Mouse (Mus musculus): ENCODE results near the gene Cntfr. TPM values are rescaled to one million over a fixed set of nuclear protein-coding genes. Genes with fewer than 3 reads are reported as not detected.
"Not testable (repeated sequence)": the region's sequence is repeated elsewhere in the genome, so short reads cannot be mapped to it uniquely, and the experiment has no call there.

The Cntfr gene
- polyA plus RNA-seq (2017; shearing (Covaris generic)): not detected

DNA sequence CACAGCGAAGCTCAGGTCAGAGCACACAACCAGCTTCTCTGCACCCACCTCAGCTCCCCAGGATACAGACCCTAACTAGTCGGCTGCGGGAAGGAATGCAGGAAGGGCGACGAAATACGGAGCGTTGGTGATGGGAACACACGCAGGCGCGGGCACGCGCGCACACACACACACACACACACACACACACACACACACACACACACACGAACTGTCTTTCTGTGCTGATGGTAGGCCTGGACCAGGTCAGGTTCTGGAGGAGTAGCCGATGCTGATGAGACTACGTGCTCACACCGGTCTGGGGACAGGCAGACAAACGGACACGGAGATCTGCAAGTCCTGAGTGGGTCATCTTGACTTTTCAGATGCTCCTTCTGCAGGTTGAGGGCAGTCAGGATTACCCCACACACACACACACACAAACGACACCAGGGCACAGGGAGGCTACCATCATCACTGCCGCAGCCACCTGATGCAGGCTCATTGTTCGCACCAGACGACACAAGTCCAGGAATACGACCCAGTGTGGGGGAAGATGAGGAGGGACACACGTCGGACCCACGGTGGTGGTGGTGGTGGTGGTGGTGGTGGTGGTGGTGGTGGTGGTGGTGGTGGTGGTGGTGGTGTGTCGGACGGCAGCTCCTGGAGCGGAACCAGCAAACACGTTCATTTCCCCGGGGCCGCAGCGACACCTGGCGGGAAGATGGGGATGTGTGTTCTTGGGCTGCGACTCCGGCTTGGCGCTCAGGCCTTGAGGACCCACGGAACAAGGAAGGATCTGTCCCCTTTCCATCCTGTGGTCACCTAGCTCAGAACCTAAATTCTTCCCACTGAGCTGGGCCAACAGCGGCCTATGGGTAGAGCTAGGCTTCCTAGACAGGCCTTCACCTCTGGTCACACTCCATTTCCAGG, at the start of gene Cntfr:
Cntfr (minus strand) TSS at position 160 of the 912 bp plus-strand sequence.
- ATAC-seq: not testable (repeated sequence)

DNA sequence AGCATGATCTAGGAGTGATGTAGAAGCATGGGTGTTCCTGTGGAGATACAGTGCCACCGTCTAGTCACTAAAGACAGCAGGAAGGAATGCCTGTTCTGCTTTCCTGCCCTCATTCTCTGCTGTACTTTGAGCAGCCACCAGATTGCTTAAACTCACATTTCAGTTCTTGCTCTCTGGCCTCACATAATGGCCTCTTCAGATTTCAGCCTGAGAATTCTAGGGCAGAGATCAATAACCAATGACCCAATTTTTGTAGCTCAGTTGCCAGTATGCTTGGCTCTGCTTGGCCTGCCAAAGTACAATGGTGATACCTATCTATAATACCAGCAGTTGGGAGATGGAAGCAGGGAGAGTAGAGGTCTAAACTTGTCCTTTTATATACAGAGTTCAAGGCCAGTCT, 48.1 kb upstream of the Cntfr start:
- ATAC-seq: no peak

DNA sequence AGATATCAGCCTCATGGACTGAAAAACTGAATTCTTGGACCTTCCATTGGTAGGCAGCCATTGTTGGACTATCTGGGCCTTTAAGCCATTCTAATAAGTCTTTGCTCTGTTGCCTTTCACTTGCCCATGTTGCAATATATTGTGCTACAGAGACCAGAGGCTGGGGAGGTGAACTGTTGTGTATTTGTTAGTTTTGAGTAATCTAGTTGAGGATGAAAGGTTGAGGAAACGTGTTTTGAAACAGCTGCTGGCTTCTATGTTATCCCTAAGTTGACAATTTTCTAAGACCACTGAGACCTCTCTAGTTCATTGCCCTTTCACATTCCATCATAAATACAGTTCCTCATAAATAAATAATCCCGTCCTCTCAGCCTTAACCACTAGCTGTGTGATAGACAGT, 47.2 kb upstream of the Cntfr start:
- ATAC-seq: no peak

DNA sequence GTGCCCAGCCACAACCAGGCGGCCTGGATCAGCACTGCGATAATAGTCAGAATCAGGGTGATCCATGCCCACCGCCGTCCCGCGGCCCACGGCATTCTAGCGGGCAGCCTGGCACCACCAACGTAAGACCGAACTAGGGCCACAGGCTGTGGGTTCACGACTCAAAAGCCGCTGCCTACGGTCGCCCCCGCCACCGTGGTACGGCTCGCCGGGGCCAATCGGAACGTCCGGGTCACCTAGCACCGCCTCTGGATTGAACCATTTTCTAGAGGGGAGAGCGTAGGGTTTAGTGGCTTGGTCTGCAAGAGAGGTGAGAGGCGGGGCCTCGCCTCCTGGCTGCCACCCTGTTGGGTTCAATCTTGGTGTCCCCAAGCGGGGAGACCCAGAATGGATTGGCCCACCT, 44.3 kb upstream of the Cntfr start:
- peak; percentile 92 for ATAC-seq

DNA sequence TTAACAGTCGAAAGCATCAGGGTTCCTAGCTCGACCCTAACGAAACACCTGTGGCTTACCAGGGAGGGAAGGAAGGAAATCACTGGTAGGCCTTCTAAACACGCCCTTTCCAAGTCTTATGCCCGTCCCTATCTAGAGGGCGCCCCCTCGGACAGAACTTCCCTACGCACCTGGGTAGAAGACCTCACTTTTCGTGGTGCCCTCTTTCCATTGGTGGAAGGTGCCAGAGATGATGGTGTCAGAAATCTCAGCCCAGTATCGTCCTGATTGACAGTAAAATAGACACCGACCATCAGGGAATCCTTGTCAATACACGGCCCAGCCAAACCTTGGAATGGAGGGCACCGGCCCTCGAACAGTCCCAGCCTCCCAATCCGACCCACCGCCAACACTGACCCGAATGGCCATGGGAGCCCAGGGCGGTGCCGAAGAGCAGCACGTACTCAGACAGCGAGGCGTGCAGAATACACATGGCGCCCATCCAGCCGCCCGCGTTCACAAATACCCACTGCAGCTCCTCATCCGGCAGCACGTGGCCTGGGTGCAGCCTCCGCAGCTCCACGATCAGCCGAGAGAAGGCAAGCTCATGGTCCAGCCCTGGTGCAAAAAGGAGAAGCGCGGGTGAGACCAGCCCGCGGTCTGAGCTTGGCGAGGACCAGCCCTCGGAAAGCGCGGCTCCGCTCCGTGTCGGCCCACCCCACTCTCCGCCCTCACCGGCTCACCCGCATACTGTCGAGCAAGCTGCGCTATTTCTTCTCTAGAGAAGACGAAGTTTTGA, 43.7 kb upstream of the Cntfr start:
- peak; percentile 58 for ATAC-seq

DNA sequence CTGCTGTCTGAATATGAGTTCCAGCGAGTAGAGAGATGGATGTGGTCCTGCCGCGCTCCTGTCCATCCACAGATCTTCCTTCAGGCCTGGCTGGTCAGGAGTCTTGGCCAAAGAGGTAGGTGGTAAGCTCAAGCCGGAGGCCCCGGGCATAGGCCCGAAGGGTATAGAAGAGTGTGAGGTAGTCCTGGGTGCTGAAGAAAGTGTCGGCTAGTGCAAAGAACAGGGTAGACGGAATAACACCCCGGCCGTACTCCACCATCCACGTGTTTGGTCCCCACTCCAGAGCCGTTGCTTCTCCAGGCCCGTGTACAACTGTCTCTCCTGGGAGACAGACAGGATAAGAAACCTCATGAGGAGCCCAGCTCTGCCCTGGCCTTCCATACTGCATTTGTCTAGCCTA, 42.4 kb upstream of the Cntfr start:
- ATAC-seq: no peak

GRCm38 (mm10) chr4:41738256-41738603, 41.3 kb upstream of the Cntfr start:
- ATAC-seq: no peak

DNA sequence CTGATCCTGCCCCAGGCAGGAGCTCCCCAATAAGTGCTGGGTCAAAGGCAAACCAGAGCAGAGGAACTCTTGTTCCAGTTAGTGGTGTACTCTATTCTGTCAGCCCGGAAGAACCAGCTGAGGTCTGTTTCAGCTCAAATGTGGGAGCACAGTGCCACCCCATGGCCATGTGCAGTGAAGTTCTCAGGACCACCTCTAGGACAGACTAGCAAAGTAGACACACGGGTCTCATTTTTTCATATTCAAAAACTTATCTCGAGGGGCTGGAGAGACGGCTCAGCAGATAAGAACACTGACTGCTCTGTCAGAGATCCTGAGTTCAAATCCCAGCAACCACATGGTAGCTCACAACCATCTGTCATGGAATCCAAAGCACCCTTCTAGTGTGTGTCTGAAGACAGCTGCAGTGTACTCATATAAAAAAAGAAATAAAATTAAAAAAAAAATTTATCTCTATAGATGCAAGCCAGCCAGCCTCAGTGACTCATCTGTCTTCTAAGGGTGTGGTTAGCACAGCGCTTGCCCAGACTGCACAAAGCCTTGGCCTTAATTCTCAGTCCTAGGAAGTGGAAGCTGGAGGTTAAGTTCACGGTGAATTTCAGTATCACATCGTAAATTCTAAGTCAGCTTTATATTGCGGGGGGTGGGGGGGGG, 40.8 kb upstream of the Cntfr start:
- ATAC-seq: peak; percentile 60

DNA sequence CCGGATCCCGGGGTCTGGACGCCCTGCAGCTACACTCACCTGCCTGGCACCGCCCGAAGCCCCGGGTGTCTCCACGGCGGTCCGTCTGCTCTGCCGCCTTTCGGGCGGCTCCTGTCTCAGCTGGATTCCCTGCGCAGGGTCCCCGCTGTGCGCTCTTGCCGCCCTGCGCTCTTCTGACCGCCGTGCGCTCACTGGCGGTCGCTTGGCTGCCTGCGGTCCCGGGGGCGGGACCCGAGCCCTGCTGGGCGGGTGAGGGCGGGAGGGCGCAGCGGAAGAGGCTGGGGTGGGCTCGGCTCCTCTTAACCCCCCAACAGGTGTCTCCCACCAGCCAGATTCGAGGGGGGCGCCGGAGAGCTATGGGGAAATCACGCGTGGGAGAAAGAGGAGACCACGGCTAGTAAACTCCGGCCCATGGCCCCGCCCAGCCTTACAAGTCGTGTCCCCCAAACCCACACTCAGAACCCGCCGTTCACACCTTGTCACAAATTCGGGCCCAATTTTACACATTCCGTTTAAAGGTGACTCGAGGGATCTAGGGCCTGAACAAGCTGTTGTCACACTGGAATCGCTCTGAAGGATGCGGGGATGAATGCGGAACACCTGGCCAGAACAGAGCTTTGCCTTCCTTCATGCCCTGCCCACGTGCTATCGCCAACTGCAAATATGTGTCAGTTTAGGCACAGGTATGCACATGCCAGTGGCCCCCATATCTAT, 34.3 kb upstream of the Cntfr start, which contains the start of gene Arid3c:
Arid3c (minus strand) TSS at position 91 of the 714 bp plus-strand sequence.
- ATAC-seq: peak; percentile 35

GRCm38 (mm10) chr4:41726826-41727621, 30.1 kb upstream of the Cntfr start:
- ATAC-seq: no peak

DNA sequence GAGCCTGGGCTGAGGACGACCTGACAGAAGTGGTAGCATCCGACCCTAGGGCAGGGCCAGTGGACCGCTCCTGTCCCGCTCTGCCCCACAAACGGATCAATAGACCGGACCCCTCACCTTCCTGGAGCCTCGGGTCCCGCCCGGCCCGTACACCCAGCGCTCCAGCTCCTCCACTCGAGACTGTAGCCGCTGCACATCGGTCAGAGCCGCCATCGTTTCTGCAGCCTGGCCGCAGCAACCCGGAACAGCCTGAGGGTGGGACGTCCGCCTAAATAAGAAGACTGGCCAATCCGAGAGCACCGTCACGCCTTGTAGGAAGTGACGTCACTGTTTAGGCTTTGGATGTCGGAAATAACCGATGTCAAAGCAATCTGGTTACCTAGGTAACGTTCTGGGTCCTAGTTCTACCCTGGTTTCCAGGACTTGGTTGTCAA, 26.0 kb upstream of the Cntfr start, which contains the start of gene Dctn3:
Dctn3 (minus strand) TSS at position 253 of the 434 bp plus-strand sequence.
- peak; percentile 100 for ATAC-seq

DNA sequence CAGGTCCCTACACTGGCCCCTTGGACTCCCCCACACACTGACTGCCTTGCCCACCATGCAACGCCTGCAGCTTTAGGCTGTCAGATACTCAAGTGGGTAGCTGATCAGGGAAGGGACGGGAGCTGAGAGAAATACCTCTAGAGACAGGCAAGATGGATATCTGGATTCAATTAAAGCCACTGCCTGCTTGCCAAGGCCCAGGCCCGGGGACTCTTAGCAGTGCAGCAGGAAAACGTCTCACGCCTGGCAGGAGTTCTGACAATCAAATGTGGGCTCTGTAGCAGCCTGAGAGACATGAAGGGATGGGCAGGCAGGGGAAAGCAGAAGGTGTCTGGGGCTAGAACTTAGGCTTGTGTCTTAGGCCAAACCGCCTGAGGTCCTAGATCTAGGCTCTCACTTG, 19.9 kb upstream of the Cntfr start:
- ATAC-seq: no peak

DNA sequence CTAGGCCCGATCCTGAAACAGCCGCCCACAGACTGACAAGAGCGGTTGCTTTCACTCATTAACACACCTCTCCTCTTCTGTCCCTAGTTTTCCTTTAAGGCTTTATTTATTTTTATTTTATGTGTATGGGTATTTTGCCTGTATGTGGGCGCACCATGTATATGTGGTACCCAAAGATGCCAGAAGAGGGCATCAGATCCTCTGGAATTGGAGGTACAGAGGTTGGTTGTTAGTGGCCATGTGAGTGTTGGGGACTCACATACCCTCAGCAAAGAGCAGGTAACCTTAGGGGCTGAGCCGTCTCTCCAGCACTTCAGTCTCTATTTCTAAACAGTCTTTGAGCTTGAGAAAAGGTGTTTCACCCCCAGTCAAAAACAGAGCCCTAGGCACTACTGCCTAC, 18.7 kb upstream of the Cntfr start:
- no peak for ATAC-seq

DNA sequence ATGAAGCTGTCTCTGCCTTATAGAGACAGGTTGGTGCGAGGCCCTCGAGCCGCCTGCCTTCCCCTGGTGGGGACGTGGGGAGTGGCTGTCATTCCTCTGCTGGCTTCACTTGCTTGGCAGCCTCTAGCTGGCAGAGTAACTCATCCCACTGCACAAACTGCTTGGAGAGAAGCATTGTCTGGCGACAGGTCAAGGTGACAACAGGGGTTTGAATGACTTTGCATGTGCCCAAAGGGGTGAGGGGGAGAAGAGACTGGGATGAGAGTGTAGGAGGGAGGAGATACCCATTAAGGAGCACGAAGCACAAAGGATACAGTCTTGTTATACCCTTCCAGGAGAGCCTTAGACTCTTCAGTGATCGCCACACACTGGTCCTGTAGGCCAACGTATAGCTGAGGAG, 18.2 kb upstream of the Cntfr start:
- ATAC-seq: no peak

GRCm38 (mm10) chr4:41714276-41714675, 17.4 kb upstream of the Cntfr start:
- peak; percentile 50 for ATAC-seq

DNA sequence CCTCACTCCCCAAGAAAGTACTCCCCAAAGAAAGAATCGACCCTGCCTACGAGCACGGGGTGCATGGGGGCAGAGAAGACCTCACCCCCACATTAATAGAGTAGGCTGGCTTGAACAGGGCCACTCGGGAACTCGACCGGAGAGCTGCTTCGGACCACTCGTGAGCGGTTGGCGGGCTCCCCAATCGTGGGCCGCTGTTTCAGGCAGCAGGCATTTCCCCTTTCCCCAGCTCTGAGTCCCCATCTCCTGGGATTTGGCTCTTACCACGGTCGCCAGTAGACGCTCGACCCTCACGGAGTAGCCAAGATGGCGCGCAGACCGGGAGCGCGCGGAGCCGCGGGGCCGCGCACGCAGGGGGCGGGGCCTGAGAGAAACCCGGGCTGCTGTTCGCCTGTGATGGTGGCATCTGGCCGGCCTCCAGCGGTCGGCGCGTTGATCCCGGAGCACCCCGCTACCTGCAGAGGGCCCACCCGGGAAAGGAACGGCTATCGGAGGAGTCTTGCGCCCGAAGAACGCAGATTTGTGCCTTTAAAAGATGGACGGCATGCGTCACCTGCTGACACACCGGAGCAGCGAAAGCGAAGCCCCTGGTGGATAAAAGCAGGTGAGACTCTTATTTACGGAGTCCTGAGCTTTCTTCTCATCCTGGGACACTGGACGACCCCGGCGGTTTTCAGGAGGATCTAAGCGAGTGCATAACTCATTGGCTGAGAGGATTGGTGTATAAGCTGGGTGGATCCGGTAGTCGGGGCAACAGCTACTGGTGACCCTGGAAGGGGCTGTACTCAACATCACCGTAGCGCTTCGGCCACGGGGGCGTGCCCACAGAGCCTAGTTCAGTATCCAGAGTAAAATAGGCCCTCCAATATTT, 16.5 kb upstream of the Cntfr start, which contains the start of gene Rpp25l:
Rpp25l (minus strand) TSS at position 338 of the 871 bp plus-strand sequence.
- peak; percentile 85 for ATAC-seq

DNA sequence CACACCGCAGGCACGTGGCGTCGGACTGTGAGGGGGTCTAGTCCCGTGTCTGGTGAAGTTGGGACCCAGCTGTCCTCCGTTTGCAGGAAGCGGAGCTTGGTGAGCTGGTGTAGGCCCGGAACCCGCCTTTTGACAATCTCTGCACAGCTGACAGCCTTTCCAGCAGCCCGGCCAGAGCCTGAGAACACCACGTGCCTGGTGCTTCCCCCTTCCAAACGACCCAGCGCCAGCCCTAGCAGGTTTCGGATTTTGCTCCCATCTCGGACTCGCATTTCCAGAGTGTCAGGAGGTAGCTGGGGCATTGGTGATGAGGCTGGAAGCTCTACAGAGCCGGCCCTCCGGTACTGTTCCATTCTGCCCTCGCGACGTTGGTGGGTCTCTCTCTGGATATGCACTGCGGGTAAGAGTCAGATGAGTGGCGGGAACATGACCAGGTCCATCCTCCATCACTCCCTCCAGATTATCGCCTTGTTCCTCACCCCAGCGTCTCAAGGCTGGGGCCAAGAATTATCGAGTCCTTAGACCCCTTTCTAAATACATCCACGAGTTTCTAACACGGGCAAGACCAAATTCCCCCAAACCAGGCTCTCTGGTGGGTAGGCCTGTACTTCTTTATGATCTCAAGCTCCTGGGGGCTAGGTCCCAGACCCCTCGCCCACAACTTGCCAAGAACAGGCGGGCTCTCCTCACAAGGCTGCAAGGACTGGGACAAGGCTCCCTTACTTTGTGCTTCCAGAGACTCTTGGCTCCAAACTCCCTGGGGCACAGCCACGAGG, 15.7 kb upstream of the Cntfr start:
- ATAC-seq: peak; percentile 3

DNA sequence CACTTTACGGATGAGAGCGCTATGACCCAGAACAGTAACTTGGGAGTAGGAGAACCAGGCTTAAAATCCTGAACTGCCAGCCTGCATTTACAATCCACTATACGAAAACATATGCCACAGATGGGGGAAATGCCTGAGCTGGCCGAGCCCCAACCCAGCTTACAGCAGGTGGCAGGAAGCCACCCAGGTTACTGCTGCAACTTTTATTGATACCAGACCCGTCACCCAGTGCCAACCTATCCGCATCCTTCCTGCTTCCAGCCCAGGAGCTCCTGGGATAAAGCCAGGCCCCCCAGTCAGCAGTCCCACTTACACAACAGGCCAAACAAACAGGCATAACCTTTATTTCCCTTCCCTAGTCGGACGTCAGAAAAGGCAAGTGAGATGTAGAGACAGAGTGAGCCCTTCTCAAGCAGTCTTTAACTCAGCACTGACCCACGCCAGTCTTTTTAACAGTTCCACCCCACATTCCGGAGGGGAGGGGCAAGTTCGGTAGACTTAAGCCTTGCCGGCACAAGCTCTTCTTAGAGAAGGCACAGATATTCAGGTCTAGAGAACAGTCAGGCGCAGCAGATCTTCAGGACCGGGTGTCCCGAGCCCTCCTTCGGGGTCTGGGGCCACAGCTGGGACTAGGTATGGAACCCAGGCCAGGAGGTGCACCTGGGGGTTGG, 15.0 kb upstream of the Cntfr start:
- ATAC-seq: no peak

- ATAC-seq: no peak
Observed at GRCm38 (mm10) chr4:41710229-41710628, 13.3 kb upstream of the Cntfr start.
